Mouse (Mus musculus): Measurements from ENCODE around the gene Twist1.

- TF ChIP-seq CTCF (conservative IDR thresholded peaks at IDR 0.05; ENCODE audit: insufficient read depth, insufficient read length, low read depth, low read length) (no peak), POLR2A (IDR thresholded peaks at IDR 0.05; ENCODE audit: low read depth, low read length) (no peak)
These were observed 8.3 kb downstream of the Twist1 start for GRCm38 (mm10) chr12:33965661-33966360.

All from kidney, adult 2 months (tissue).